Comparison of ENCODE assay signal across 29 mouse cellular contexts in the genomic region with DNA sequence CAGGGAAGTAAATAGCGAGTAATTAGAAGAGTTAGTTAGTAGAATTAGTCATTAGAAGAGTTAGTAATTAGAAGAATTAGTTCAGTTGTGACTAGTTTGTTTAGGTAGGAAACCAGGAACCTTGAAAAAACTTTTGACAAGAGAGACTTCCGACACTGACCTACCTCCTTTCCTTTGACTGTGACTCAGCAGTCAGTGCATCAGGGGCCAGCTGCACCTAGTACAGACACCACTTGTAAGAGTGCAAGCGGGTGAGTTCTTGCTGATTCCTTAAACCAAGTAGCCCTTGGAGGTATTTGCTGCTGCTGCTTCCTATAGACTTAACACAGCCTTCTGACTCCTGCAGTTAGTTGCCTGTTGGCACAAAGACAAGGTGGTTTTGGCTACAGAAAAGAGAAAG. TPM values are rescaled to one million over a fixed set of nuclear protein-coding genes. Genes with fewer than 3 reads are reported as not detected.
"Had no signal": no experiment of that assay in that cellular context is flagged by ENCODE, and none has a peak within 500 bp of the region (broad histone marks: within the 10 kb centered on the region; RNA-seq: fewer than 3 reads in every experiment).

No protein-coding gene starts in this region.

- H3K9ac ChIP-seq: heart, embryonic 13.5 days; heart, embryonic 15.5 days; hindbrain, embryonic 12.5 days; hindbrain, embryonic 14.5 days; intestine, embryonic 15.5 days; kidney, embryonic 15.5 days; limb, embryonic 12.5 days; liver, embryonic 12.5 days; liver, embryonic 14.5 days had no signal

- ATAC-seq: hindbrain, embryonic 16.5 days; inflammation-experienced regulatory T-cells, adult 6 months; intestine, embryonic 15.5 days; intestine, postnatal 0 days; liver, embryonic 12.5 days had no signal

- H3K4me1 ChIP-seq: hindbrain, embryonic 10.5 days; hindbrain, embryonic 12.5 days; intestine, embryonic 15.5 days; kidney, embryonic 15.5 days; limb, embryonic 10.5 days had no signal

- H3K27ac ChIP-seq: heart, embryonic 10.5 days; heart, embryonic 13.5 days; heart, embryonic 15.5 days; hindbrain, embryonic 10.5 days; hindbrain, embryonic 12.5 days; hindbrain, embryonic 14.5 days; intestine, embryonic 15.5 days; kidney, embryonic 15.5 days; layer of hippocampus, adult 2 months; left cerebral cortex, adult 2 months; limb, embryonic 10.5 days; limb, embryonic 12.5 days; liver, embryonic 12.5 days; liver, embryonic 14.5 days had no signal

- H3K4me2 ChIP-seq: heart, embryonic 13.5 days; heart, embryonic 15.5 days; hindbrain, embryonic 12.5 days; hindbrain, embryonic 14.5 days; intestine, embryonic 15.5 days; kidney, embryonic 15.5 days; limb, embryonic 12.5 days; liver, embryonic 12.5 days had no signal

- H3K27me3 ChIP-seq: heart, embryonic 13.5 days; heart, embryonic 15.5 days; hindbrain, embryonic 12.5 days; intestine, embryonic 15.5 days; kidney, embryonic 15.5 days; limb, embryonic 12.5 days; liver, embryonic 12.5 days had no signal

- DNase-seq: gastrocnemius, postnatal 10 days; gastrocnemius, postnatal 25 days; heart, adult 18-20 months; heart, postnatal 14 days; heart, postnatal 36 days; kidney, adult 2 months; kidney, adult 9 months; kidney, postnatal 10 days; kidney, postnatal 25 days; kidney, postnatal 4 days; liver had no signal

- H3K4me3 ChIP-seq: heart, embryonic 10.5 days; heart, embryonic 13.5 days; heart, embryonic 15.5 days; hindbrain, embryonic 10.5 days; hindbrain, embryonic 12.5 days; intestine, embryonic 15.5 days; kidney, embryonic 15.5 days; layer of hippocampus, adult 2 months; left cerebral cortex, adult 2 months; limb, embryonic 10.5 days; limb, embryonic 12.5 days; liver, embryonic 12.5 days had no signal

- H3K9me3 ChIP-seq: heart, embryonic 10.5 days; heart, embryonic 13.5 days; heart, embryonic 15.5 days; hindbrain, embryonic 10.5 days; hindbrain, embryonic 12.5 days; intestine, embryonic 15.5 days; kidney, embryonic 15.5 days; limb, embryonic 10.5 days; limb, embryonic 12.5 days; liver, embryonic 12.5 days had no signal

RNA-seq across cellular contexts. Expression of a gene that starts 30.9 kb away (rescaled TPM):
- polyA plus RNA-seq: hindbrain, embryonic 16.5 days; inflammation-experienced regulatory T-cells, adult 6 months; liver, embryonic 16.5 days had no signal

RNA-seq across cellular contexts. Expression of a gene that starts 52.6 kb away (rescaled TPM):
- polyA plus RNA-seq: inflammation-experienced regulatory T-cells, adult 6 months had no signal
